Mouse (Mus musculus) retina, postnatal 1 day (tissue): ENCODE data around the gene 2310061I04Rik.

ENCODE experiments used
- DNase-seq: peaks from one replicate; pipeline ENCODE4 v3.0.0-alpha.2; 2012

2310061I04Rik gene

DNA sequence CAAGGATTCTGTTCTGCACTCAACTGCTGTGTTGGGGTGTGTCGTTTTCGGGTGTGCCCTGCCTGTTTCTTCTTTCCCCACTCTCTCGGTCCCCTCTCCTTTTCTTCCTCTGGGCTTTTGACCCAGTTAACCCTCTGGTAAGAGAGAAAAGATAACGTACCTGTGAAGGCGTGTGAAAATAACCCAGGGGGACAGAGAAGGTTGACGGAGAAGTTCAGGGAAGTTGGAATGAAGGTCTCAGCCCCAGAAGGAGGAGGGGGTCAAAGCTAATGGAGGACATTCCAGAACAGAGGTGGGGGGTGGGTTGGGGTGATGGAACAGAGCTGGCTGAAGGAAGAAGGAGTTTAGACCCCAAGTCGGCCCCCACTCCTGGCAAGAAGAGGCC, 28.3 kb downstream of the 2310061I04Rik start:
- no peak for DNase-seq

DNA sequence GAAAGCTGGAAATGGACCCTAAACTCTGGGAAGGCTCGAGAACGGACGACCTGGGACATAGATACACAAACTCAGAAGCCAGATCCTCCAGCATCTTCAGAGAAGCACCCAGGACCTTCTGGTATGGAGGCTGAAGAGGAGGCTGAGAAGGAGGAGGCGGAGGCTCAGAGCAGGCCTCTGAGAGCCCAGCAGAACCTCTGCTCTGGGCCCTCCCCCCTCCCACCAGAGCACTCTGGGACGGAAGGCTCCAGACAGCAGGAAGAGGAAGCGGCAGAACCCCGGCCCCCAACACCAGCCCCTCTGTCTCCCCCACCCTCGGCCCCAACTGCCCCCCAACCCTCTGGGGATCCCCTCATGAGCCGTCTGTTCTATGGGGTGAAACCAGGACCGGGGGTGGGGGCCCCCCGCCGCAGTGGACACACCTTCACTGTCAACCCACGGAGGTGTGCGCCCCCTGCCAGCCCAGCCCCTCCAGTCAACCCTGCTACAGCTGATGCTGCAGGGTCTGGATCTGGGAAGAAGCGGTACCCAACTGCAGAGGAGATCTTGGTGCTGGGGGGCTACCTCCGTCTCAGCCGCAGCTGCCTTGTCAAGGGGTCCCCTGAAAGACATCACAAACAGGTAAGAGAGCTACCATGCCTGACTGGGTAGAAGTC, 28.9 kb downstream of the 2310061I04Rik start:
- DNase-seq = no peak

GRCm38 (mm10) chr17:35866911-35867890, 30.0 kb downstream of the 2310061I04Rik start:
- DNase-seq = peak; percentile 30

DNA sequence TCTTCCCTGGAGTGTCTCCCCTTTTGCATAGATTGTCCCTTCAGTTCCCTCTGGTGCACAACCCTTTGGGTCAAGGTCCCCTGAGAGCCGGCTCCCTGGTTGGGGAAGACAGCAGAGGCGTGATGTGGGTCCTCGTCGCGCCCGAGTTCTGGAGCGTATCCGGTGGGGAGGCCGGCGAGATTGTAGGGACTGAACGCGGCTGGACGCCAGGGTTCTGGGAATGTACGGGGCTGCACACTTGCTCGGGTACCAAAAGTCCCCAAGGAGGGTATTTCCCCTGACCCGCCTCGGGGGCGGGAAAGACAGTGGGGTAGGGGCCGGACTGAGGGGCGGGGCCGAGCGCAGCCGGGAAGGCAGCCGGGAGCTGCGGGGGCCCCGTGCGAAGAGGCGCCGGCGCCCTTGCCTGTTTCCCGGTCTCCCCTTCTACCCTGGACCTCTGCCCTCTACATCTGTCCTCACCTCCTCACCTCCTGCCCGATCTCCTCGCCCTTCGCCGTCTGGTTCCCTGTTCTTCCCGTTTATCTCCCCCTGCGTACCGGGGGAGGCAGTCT, 30.9 kb downstream of the 2310061I04Rik start:
- DNase-seq = no peak

DNA sequence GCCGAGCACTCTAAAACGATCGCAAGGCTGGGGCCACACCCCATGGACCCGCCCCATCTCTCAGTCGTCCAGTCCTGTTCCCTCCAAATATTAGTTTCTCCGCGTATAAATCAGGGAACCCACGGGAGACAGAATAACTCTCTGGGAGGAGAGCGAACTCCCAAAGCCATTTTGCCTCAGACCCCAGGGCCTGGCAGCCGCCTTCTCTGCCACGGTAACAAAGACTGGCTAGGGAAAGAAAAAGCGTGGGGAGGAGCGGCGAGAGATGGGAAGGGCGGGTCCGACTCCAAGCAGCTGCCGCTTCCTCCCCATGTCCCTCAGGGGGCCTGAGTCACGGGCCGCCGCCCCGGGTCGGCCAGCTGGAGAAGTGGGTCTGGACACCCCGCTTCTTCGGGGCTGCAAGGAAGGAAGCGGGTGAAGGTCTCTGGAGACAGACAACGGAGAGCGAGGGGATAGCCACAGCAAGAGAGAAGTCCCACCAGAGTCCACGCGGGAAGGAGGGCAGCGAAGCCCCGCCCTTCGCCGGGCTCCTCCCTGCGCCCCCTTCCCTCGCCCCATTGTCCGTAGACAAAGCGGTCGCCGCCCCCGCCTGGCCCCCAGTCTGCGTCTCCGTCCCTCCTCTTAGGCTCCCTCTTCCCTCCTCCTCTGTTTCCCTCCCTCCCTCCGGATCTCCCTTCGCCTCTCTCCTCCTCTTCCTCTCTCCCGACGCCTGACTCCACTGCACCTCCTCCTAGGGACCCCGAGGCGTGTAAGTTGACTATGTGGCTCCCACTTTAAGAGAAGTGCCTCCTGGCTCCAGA, 31.6 kb downstream of the 2310061I04Rik start, which contains the start of gene Ppp1r18:
TSS of gene Ppp1r18 (plus strand) at position 113 of the 800 bp plus-strand sequence.
- peak; percentile 93 for DNase-seq

GRCm38 (mm10) chr17:35864832-35865353, 32.3 kb downstream of the 2310061I04Rik start:
- no peak for DNase-seq

GRCm38 (mm10) chr17:35861198-35861857, 35.9 kb downstream of the 2310061I04Rik start, which contains the start of gene Nrm:
Gene Nrm (plus strand): TSS chr17:35861318.
- peak; percentile 93 for DNase-seq

DNA sequence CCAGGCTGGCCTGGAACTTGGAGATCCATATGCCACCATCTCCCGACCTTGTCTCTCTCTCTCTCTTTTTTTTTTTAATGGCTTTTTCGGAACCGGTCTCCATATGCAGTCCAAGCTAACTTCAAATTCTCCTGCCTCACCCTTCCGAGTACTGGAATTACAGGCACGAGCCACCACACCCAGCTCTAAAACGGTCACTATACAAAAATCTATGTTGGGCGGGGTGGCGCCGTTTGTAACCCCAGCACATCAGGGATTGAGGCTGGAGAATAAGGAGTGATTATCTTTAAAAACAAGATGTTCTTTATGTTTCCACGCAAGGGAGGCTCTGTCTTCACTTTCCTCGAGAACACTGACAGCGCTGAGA, 36.4 kb downstream of the 2310061I04Rik start:
- DNase-seq = no peak

DNA sequence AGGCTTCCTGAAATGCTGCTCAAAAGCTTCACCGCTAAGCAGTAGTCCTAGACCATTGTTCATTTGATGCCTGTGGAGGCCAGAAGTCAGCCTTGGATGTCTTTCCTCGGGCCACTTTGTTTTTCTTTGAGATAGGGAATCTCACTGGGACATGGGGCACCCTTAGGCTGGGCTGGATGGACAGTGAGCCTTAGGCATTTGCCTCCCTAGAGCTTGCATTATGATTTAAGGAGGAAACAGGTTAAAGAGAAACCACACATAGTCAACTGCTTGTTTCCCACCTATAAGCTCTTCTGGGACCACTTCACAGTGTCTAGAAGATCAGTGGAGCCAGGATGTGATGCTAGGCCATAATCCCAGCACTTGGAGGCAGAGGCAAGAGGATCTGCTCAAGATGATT, 37.4 kb downstream of the 2310061I04Rik start:
- DNase-seq = no peak

- no peak for DNase-seq
These were observed 37.9 kb downstream of the 2310061I04Rik start for GRCm38 (mm10) chr17:35859371-35859770.

DNA sequence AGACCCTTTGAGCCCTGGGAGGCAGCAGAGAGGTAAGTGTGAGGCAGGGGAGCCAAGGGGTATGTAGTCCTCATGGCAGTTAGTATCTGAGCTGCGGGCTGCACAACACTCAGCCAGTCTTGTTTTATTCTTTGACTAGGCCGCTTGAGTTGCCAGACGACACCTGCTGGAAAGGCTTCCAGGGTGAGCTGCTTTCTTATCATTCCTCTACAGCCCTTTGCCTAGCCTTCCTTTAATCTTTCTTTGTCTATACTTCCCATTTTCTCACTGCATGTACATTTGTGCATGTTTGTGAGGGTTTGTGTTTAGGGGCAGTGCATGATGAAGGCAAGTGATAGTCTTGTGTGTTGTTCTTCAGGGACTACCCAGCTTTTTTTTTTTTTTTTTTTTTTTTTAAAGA, 46.3 kb downstream of the 2310061I04Rik start:
- DNase-seq = no peak

GRCm38 (mm10) chr17:35848112-35848511, 49.1 kb downstream of the 2310061I04Rik start:
- DNase-seq = peak; percentile 57

DNA sequence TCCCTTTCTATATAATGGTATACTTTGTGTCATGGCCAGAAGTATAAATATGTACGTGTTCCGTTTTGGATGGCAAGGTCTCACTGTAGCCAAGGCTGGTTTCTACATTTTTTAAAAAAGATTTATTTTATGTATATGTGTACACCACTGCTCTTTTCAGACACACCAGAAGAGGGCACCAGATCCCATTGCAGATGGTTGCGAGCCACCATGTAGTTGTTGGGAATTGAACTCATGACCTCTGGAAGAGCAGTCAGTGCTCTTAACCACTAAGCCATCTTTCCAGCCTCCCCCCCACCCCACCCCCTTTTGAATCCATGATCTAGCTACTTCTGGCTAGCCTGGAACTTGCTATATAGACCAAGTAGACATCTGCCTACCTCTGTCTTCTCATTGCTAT, 53.7 kb downstream of the 2310061I04Rik start:
- no peak for DNase-seq
